Mouse (Mus musculus): ENCODE results near the gene Mib2. TPM values are rescaled to one million over a fixed set of nuclear protein-coding genes. Genes with fewer than 3 reads are reported as not detected.

Gene Mib2
- 42.5 and 44.6 TPM in 2 replicates for polyA plus RNA-seq (2012; rRNA removed)

GRCm38 (mm10) chr4:155668689-155669597, at the start of gene Mib2:
TSS of gene Mib2 (minus strand) at chr4:155669198.

GRCm38 (mm10) chr4:155704721-155705591, 36.0 kb upstream of the Mib2 start, which contains the start of gene Ssu72:
TSS of gene Ssu72 (plus strand) at chr4:155704800.

GRCm38 (mm10) chr4:155694111-155694481, 25.1 kb upstream of the Mib2 start, which contains the start of gene Fndc10:
TSS of gene Fndc10 (plus strand) at chr4:155694342.

GRCm38 (mm10) chr4:155653086-155653450, 15.9 kb downstream of the Mib2 start, which contains the start of gene Mmp23:
TSS of gene Mmp23 (minus strand) at chr4:155653384.

GRCm38 (mm10) chr4:155645308-155645707, 23.7 kb downstream of the Mib2 start, which contains the start of gene Gm10563:
TSS of gene Gm10563 (minus strand) at chr4:155645408.

GRCm38 (mm10) chr4:155624338-155625291, 44.4 kb downstream of the Mib2 start, which contains the start of gene Cdk11b:
TSS of gene Cdk11b (plus strand) at chr4:155624854.

Other genes starting within 250 kb of the Mib2 start
- 3.5 and 4.1 TPM in 2 replicates for gene Tmem52, start 200.1 kb downstream of the Mib2 start, polyA plus RNA-seq (2012; rRNA removed)
- gene Gnb1, start 177.8 kb downstream of the Mib2 start, polyA plus RNA-seq (2012; rRNA removed) = 252 and 264 TPM in 2 replicates
- 85.3 and 86.3 TPM in 2 replicates for gene Nadk, start 106.8 kb downstream of the Mib2 start, polyA plus RNA-seq (2012; rRNA removed)
- 1.7 and 3.1 TPM in 2 replicates for gene Slc35e2, start 67.8 kb downstream of the Mib2 start, polyA plus RNA-seq (2012; rRNA removed)
- gene Cdk11b, start 44.3 kb downstream of the Mib2 start, polyA plus RNA-seq (2012; rRNA removed) = 9.0 and 10.2 TPM in 2 replicates
- not detected in 2 replicates for gene Gm10563, start 23.8 kb downstream of the Mib2 start, polyA plus RNA-seq (2012; rRNA removed)
- 18.8 and 26.7 TPM in 2 replicates for gene Mmp23, start 15.8 kb downstream of the Mib2 start, polyA plus RNA-seq (2012; rRNA removed)
- gene Fndc10, start 25.1 kb upstream of the Mib2 start, polyA plus RNA-seq (2012; rRNA removed) = 16.5 and 25.8 TPM in 2 replicates
- 62.7 and 102 TPM in 2 replicates for gene Ssu72, start 35.6 kb upstream of the Mib2 start, polyA plus RNA-seq (2012; rRNA removed)
- gene Tmem240, start 65.6 kb upstream of the Mib2 start, polyA plus RNA-seq (2012; rRNA removed) = 0.37 and 1.4 TPM in 2 replicates
- gene Atad3a, start 91.9 kb upstream of the Mib2 start, polyA plus RNA-seq (2012; rRNA removed) = 57.0 and 97.8 TPM in 2 replicates
- 11.4 and 13.1 TPM in 2 replicates for gene Vwa1, start 105.5 kb upstream of the Mib2 start, polyA plus RNA-seq (2012; rRNA removed)
- gene Tmem88b, start 116.7 kb upstream of the Mib2 start, polyA plus RNA-seq (2012; rRNA removed) = 0.18 and 0.28 TPM in 2 replicates
- 0.09 TPM in 1 of 2 replicates, not detected in the other for gene Ankrd65, start 121.2 kb upstream of the Mib2 start, polyA plus RNA-seq (2012; rRNA removed)
- 18.2 and 33.5 TPM in 2 replicates for gene Mrpl20, start 133.7 kb upstream of the Mib2 start, polyA plus RNA-seq (2012; rRNA removed)
- gene Ccnl2, start 143.3 kb upstream of the Mib2 start, polyA plus RNA-seq (2012; rRNA removed) = 18.2 and 22.6 TPM in 2 replicates
- 106 and 164 TPM in 2 replicates for gene Aurkaip1, start 162.1 kb upstream of the Mib2 start, polyA plus RNA-seq (2012; rRNA removed)
- 106 and 126 TPM in 2 replicates for gene Mxra8, start 170.5 kb upstream of the Mib2 start, polyA plus RNA-seq (2012; rRNA removed)
- gene Dvl1, start 178.2 kb upstream of the Mib2 start, polyA plus RNA-seq (2012; rRNA removed) = 102 and 114 TPM in 2 replicates
- 0.33 and 0.81 TPM in 2 replicates for gene Tas1r3, start 194.2 kb upstream of the Mib2 start, polyA plus RNA-seq (2012; rRNA removed)
- gene Cptp, start 200.2 kb upstream of the Mib2 start, polyA plus RNA-seq (2012; rRNA removed) = 24.9 and 45.1 TPM in 2 replicates
- 15.0 and 21.4 TPM in 2 replicates for gene Ints11, start 200.3 kb upstream of the Mib2 start, polyA plus RNA-seq (2012; rRNA removed)
- 41.8 and 63.5 TPM in 2 replicates for gene Pusl1, start 222.6 kb upstream of the Mib2 start, polyA plus RNA-seq (2012; rRNA removed)
- 21.4 and 21.8 TPM in 2 replicates for gene Acap3, start 222.6 kb upstream of the Mib2 start, polyA plus RNA-seq (2012; rRNA removed)